Mouse (Mus musculus) liver, embryonic 14.5 days (tissue): Measurements from ENCODE around the gene Maml3.

Source experiments
- CTCF ChIP-seq: IDR thresholded peaks from 2 replicates; pipeline ENCODE4 v1.5.1; 2016; ENCODE audit warnings: antibody characterized with exemption, low read depth, control low read depth
- EP300 ChIP-seq: IDR thresholded peaks from 2 replicates; pipeline ENCODE4 v1.6.1; 2016; ENCODE audit warnings: antibody characterized with exemption, low read depth

DNA sequence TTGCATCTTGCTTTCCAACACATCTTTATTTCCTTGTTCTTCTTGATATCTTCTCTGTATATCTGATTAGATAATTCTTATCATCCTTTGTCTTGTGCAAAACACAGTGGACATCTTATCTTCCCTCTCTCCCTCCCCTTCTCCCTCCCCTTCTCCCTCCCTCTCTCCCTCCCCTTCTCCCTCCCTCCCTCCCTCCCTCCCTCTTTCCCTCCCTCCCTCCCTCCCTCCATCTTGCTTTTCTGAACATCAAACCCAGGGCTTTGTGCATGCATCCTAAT, 365.1 kb downstream of the Maml3 start:
- TF ChIP-seq CTCF (no peak), EP300 (no peak)
